9 mouse cellular contexts compared by ENCODE assay signal in genomic region chr11:105749297-105750071, GRCm38 (mm10).
DNase-seq lines count a peak whose midpoint lies in the region; ATAC-seq lines count a peak whose summit lies in the region.
"Had no signal": no experiment of that assay in that cellular context is flagged by ENCODE, and none has a peak within 500 bp of the region (broad histone marks: within the 10 kb centered on the region; RNA-seq: fewer than 3 reads in every experiment).

No protein-coding gene starts in this region.

- peak; percentile 46 for DNase-seq in hindbrain, embryonic 14.5 days (ENCODE audit: low spot score)
- DNase-seq in hindbrain, embryonic 11.5 days (ENCODE audit: low spot score), result no peak
- peak; percentile 57 for DNase-seq in NIH3T3 (ENCODE audit: low read depth)
- peak; percentile 80 for DNase-seq in heart, adult 8-10 months (ENCODE audit: low spot score)
- DNase-seq in kidney, postnatal 14 days, result peak; percentile 63
- DNase-seq in urinary bladder, adult 18-20 months (ENCODE audit: low spot score in 2 of 2), result no peak
- DNase-seq in thymus, postnatal 14 days, result no peak

- peaks cover 10% of the 10 kb centered on the region for H3K4me1 ChIP-seq in hindbrain, embryonic 14.5 days (replicated peaks; ENCODE audit: control insufficient read depth, insufficient read depth, low read length)
- H3K4me1 ChIP-seq in hindbrain, embryonic 11.5 days (replicated peaks; ENCODE audit: control insufficient read depth, insufficient read depth, low read length), result no peaks in the 10 kb centered on the region
- H3K4me1 ChIP-seq: limb, embryonic 13.5 days had no signal

- no peak overlapping the region for H3K4me2 ChIP-seq in hindbrain, embryonic 14.5 days (replicated peaks)
- H3K4me2 ChIP-seq in hindbrain, embryonic 11.5 days (replicated peaks; ENCODE audit: low read depth, low read length), result no peak overlapping the region
- H3K4me2 ChIP-seq: limb, embryonic 13.5 days had no signal

- H3K9ac ChIP-seq in hindbrain, embryonic 14.5 days, result no peak overlapping the region
- H3K9ac ChIP-seq in hindbrain, embryonic 11.5 days (ENCODE audit: low read depth, low read length), result no peak overlapping the region
- H3K9ac ChIP-seq: limb, embryonic 13.5 days had no signal

- ATAC-seq in hindbrain, embryonic 14.5 days (ENCODE audit: low FRiP score), result no peak
- ATAC-seq in hindbrain, embryonic 11.5 days (ENCODE audit: low FRiP score), result no peak
- no peak for ATAC-seq in erythroid progenitor cell, adult 5-6 weeks (replicated peaks; ENCODE audit: low FRiP score, poor library complexity, severe bottlenecking)

- no peak overlapping the region for H3K4me3 ChIP-seq in hindbrain, embryonic 14.5 days (replicated peaks; ENCODE audit: low read length)
- no peak overlapping the region for H3K4me3 ChIP-seq in hindbrain, embryonic 11.5 days (ENCODE audit: low read depth, low read length)
- H3K4me3 ChIP-seq: limb, embryonic 13.5 days had no signal

- H3K9me3 ChIP-seq in hindbrain, embryonic 14.5 days (ENCODE audit: control insufficient read depth, low read length), result no peaks in the 10 kb centered on the region
- H3K9me3 ChIP-seq in hindbrain, embryonic 11.5 days (ENCODE audit: control insufficient read depth, low read length), result no peaks in the 10 kb centered on the region
- H3K9me3 ChIP-seq: limb, embryonic 13.5 days had no signal

- WGBS in hindbrain, embryonic 14.5 days, result 65% methylated on average over 2 of the region's 2 CpGs
- 66% methylated on average over 2 of the region's 2 CpGs for WGBS in hindbrain, embryonic 11.5 days

- no peaks in the 10 kb centered on the region for H3K36me3 ChIP-seq in hindbrain, embryonic 14.5 days (replicated peaks; ENCODE audit: control insufficient read depth, insufficient read depth)
- no peaks in the 10 kb centered on the region for H3K36me3 ChIP-seq in hindbrain, embryonic 11.5 days (ENCODE audit: control insufficient read depth, insufficient read depth, low read length)
- H3K36me3 ChIP-seq: limb, embryonic 13.5 days had no signal

- peak overlapping the region; percentile 15 for H3K27ac ChIP-seq in hindbrain, embryonic 14.5 days
- no peak overlapping the region for H3K27ac ChIP-seq in hindbrain, embryonic 11.5 days (ENCODE audit: low read depth, low read length)
- H3K27ac ChIP-seq: limb, embryonic 13.5 days had no signal

- no peaks in the 10 kb centered on the region for H3K27me3 ChIP-seq in hindbrain, embryonic 14.5 days (ENCODE audit: control insufficient read depth, insufficient read depth, low read length)
- H3K27me3 ChIP-seq in hindbrain, embryonic 11.5 days (ENCODE audit: control insufficient read depth, insufficient read depth, low read length), result no peaks in the 10 kb centered on the region
- H3K27me3 ChIP-seq: limb, embryonic 13.5 days had no signal

Comparison
In these comparisons a context has a peak if more than half of its experiments do, and no peak if none do; other contexts are left out.
1. DNase-seq: peak in hindbrain, embryonic 14.5 days (single experiment), NIH3T3 (single experiment), heart, adult 8-10 months (single experiment) and kidney, postnatal 14 days (single experiment); none in hindbrain, embryonic 11.5 days (single experiment), urinary bladder, adult 18-20 months (0 of 2) and thymus, postnatal 14 days (single experiment).